Mouse (Mus musculus) hindbrain, embryonic 12.5 days (tissue): Measurements from ENCODE around the gene Cap2. TPM values are rescaled to one million over a fixed set of nuclear protein-coding genes. Genes with fewer than 3 reads are reported as not detected.

ENCODE experiments used
- ATAC-seq: fragments of 200-750 bp; cut with Nextera tagmentation; 2 replicates; pipeline ENCODE4 v1.8.0; 2017; ENCODE audit warnings: moderate TSS enrichment; ENCODE audit not compliant: low FRiP score
- H3K27ac ChIP-seq: fragments of 300-500 bp; sonication (generic); 2 replicates; pipeline ENCODE4 v1.5.1; 2016; ENCODE audit warnings: mild to moderate bottlenecking
- H3K27me3 ChIP-seq: fragments of 300-500 bp; sonication (generic); 2 replicates; pipeline ENCODE4 v1.6.1; 2016; ENCODE audit warnings: mild to moderate bottlenecking
- H3K36me3 ChIP-seq: fragments of 300-500 bp; sonication (generic); 2 replicates; pipeline ENCODE4 v1.6.1; 2016; ENCODE audit warnings: mild to moderate bottlenecking
- H3K4me1 ChIP-seq: fragments of 300-500 bp; sonication (generic); 2 replicates; pipeline ENCODE4 v1.6.1; 2016
- H3K4me2 ChIP-seq: fragments of 300-500 bp; sonication (generic); replicated peaks from 2 replicates; pipeline ENCODE4 v1.6.1; 2016; ENCODE audit warnings: mild to moderate bottlenecking
- H3K4me3 ChIP-seq: fragments of 300-500 bp; sonication (generic); 2 replicates; pipeline ENCODE4 v1.5.1; 2016; ENCODE audit warnings: mild to moderate bottlenecking
- H3K9ac ChIP-seq: fragments of 300-500 bp; sonication (generic); 2 replicates; pipeline ENCODE4 v1.6.1; 2016; ENCODE audit warnings: mild to moderate bottlenecking, moderate library complexity
- H3K9me3 ChIP-seq: fragments of 300-500 bp; sonication (generic); replicated peaks from 2 replicates; pipeline ENCODE4 v1.6.1; 2016; ENCODE audit warnings: mild to moderate bottlenecking
- WGBS: fragments of 180-500 bp; shearing (Covaris S2); methylation state at CpG from one replicate; pipeline ENCODE4 v1.1.7; 2016; 5-methylcytosine and 5-hydroxymethylcytosine counted together
- polyA plus RNA-seq: library from polyadenylated mRNA; unstranded; fragments of >200 nt; fragmentation: Nextera tagmentation; extraction: Ambion mirVana; gene quantifications from 2 replicates; pipeline ENCODE4 v1.2.1, GENCODE M21; 2016

Cap2 gene
- polyA plus RNA-seq, result 9.4 and 10.2 TPM in 2 replicates

GRCm38 (mm10) chr13:46501800-46502389 is at the start of gene Cap2:
Gene Cap2 (plus strand): TSS chr13:46501848.
- H3K27ac ChIP-seq, result no peak within 1 kb of the TSS
- peak; percentile 67 for ATAC-seq
- 1% methylated on average over 34 of the region's 42 CpGs for WGBS
- H3K9ac ChIP-seq, result peak within 1 kb of the TSS; percentile 68
- no peaks in the 10 kb centered on the region for H3K9me3 ChIP-seq
- peak within 1 kb of the TSS; percentile 87 for H3K4me2 ChIP-seq
- peak within 1 kb of the TSS; percentile 53 for H3K4me3 ChIP-seq
- H3K4me1 ChIP-seq, result peaks cover 5% of the 10 kb centered on the region
- no peaks in the 10 kb centered on the region for H3K36me3 ChIP-seq
- H3K27me3 ChIP-seq, result no peaks in the 10 kb centered on the region; the same call in 1 of the 2 replicates

- H3K9me3 ChIP-seq, result no peaks in the 10 kb centered on the region
- no peak overlapping the region for H3K4me3 ChIP-seq
- H3K36me3 ChIP-seq, result no peaks in the 10 kb centered on the region
- WGBS, result 83% methylated on average over 10 of the region's 10 CpGs
- no peaks in the 10 kb centered on the region for H3K27me3 ChIP-seq
- H3K9ac ChIP-seq, result no peak overlapping the region
- H3K4me2 ChIP-seq, result no peak overlapping the region
- no peak for ATAC-seq
- H3K4me1 ChIP-seq, result no peaks in the 10 kb centered on the region
- H3K27ac ChIP-seq, result no peak overlapping the region
Observed at GRCm38 (mm10) chr13:46459546-46459945, 42.1 kb upstream of the Cap2 start.

GRCm38 (mm10) chr13:46462280-46462679 is 39.4 kb upstream of the Cap2 start:
- Histone ChIP-seq H3K27ac (no peak overlapping the region), H3K4me3 (no peak overlapping the region), H3K36me3 (no peaks in the 10 kb centered on the region), H3K27me3 (no peaks in the 10 kb centered on the region), H3K9me3 (no peaks in the 10 kb centered on the region), H3K4me1 (no peaks in the 10 kb centered on the region), H3K9ac (no peak overlapping the region), H3K4me2 (no peak overlapping the region)
- 89% methylated on average over 4 of the region's 4 CpGs for WGBS
- no peak for ATAC-seq

DNA sequence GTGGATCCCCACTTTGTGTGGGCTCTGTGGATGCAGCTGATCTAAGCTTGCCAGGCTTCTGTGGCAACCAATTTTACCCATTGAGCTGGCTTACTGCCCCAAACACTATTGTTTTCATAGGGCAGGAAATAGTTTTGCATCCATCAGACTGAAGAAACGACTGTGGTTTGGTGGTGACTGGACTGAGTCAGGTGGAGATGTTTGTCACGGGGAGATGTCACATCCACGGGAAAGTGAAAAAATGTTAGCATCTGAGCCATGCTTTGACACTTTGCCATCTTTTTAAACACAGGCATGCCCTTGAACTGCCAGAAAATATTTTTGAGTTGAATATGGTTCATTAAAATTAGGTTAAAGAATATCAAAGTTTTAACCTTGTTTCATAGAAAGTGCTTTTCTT is 37.9 kb upstream of the Cap2 start:
- no peak for ATAC-seq
- H3K9me3 ChIP-seq, result no peaks in the 10 kb centered on the region
- WGBS, result 76% methylated on average over 3 of the region's 3 CpGs
- no peak overlapping the region for H3K9ac ChIP-seq
- no peaks in the 10 kb centered on the region for H3K27me3 ChIP-seq
- no peak overlapping the region for H3K4me2 ChIP-seq
- no peaks in the 10 kb centered on the region for H3K4me1 ChIP-seq
- no peak overlapping the region for H3K27ac ChIP-seq
- H3K36me3 ChIP-seq, result no peaks in the 10 kb centered on the region
- H3K4me3 ChIP-seq, result no peak overlapping the region

DNA sequence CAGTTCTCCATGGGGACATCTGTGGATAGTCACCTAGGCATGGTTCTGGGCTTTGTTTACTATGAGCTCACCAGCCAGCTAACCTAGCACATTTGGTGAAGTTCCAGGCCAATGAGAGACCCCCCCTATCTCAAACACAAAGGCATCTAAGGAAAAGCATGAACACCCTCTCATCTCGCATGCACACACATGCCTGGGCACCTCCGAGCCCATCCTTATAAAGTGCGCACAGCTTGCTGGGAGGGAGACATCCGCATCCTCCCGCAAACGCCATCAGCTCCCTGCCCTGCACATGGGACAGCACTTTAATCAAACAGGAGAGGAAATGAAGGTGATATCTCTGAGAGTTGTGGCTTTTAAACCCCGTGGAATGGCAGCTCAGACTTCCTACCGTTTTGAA is 33.4 kb upstream of the Cap2 start:
- H3K4me2 ChIP-seq, result no peak overlapping the region
- no peaks in the 10 kb centered on the region for H3K4me1 ChIP-seq
- H3K27ac ChIP-seq, result no peak overlapping the region
- no peaks in the 10 kb centered on the region for H3K36me3 ChIP-seq
- no peak overlapping the region for H3K4me3 ChIP-seq
- 73% methylated on average over 8 of the region's 8 CpGs for WGBS
- no peaks in the 10 kb centered on the region for H3K27me3 ChIP-seq
- no peaks in the 10 kb centered on the region for H3K9me3 ChIP-seq
- ATAC-seq, result no peak
- H3K9ac ChIP-seq, result no peak overlapping the region

- H3K27me3 ChIP-seq, result no peaks in the 10 kb centered on the region
- WGBS, result 93% methylated on average over 2 of the region's 2 CpGs
- H3K9me3 ChIP-seq, result no peaks in the 10 kb centered on the region
- no peak overlapping the region for H3K9ac ChIP-seq
- H3K27ac ChIP-seq, result no peak overlapping the region
- no peak for ATAC-seq
- H3K4me3 ChIP-seq, result no peak overlapping the region
- H3K4me2 ChIP-seq, result no peak overlapping the region
- H3K4me1 ChIP-seq, result no peaks in the 10 kb centered on the region
- no peaks in the 10 kb centered on the region for H3K36me3 ChIP-seq
Observed at GRCm38 (mm10) chr13:46469536-46469935, 32.1 kb upstream of the Cap2 start.

DNA sequence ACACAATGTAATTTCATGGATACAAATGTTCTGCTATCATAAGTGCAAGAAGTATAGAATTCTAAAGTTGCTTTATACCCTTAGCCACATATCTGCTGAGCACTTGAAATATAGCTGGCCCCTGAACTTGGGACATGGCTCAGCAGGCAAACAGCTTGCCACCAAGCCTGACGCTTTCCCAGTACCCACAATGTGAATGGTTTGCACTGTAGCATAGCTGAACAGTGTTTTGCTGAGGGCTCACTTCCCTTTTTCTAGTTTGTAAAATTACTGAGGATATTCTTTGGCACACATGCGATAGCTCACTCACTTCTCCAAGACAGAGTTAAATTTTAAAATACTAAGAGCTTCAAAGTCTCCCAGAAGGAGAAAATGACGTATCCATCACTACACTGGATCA is 20.4 kb upstream of the Cap2 start:
- H3K27me3 ChIP-seq, result no peaks in the 10 kb centered on the region
- H3K27ac ChIP-seq, result no peak overlapping the region
- H3K9me3 ChIP-seq, result no peaks in the 10 kb centered on the region
- no peak for ATAC-seq
- H3K4me1 ChIP-seq, result no peaks in the 10 kb centered on the region
- no peaks in the 10 kb centered on the region for H3K36me3 ChIP-seq
- H3K9ac ChIP-seq, result no peak overlapping the region
- no peak overlapping the region for H3K4me3 ChIP-seq
- H3K4me2 ChIP-seq, result no peak overlapping the region
- WGBS, result 79% methylated on average over 3 of the region's 3 CpGs

- H3K27ac ChIP-seq, result no peak overlapping the region
- no peaks in the 10 kb centered on the region for H3K9me3 ChIP-seq
- H3K4me2 ChIP-seq, result no peak overlapping the region
- no peak overlapping the region for H3K9ac ChIP-seq
- ATAC-seq, result no peak
- no peaks in the 10 kb centered on the region for H3K27me3 ChIP-seq
- no peaks in the 10 kb centered on the region for H3K4me1 ChIP-seq
- H3K4me3 ChIP-seq, result no peak overlapping the region
- H3K36me3 ChIP-seq, result no peaks in the 10 kb centered on the region
- 85% methylated on average over 3 of the region's 3 CpGs for WGBS
Observed at GRCm38 (mm10) chr13:46485605-46486004, 16.0 kb upstream of the Cap2 start.

DNA sequence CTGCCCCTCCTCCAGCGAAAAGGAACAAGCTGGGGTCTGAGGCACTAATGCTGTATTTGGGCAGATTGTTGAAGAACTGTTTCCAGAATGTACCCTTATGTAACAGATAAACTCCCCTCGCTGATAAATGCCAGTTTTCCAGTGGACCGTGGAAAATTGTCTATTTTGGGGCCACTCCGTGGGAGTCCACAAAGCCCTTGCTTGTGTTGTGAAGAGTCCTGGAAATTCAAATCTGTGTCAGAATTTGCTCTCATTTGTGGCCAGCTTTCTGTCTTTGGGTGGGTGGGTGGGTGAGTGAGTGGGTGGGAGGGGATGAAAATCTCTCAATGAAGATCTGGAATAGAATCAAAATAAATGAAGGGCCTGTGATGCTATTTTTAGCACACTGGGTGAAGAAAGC is 13.5 kb upstream of the Cap2 start:
- 77% methylated on average over 4 of the region's 4 CpGs for WGBS
- no peak overlapping the region for H3K9ac ChIP-seq
- no peak overlapping the region for H3K4me3 ChIP-seq
- no peak overlapping the region for H3K4me2 ChIP-seq
- H3K36me3 ChIP-seq, result no peaks in the 10 kb centered on the region
- ATAC-seq, result no peak
- H3K27ac ChIP-seq, result no peak overlapping the region
- H3K27me3 ChIP-seq, result no peaks in the 10 kb centered on the region
- no peaks in the 10 kb centered on the region for H3K4me1 ChIP-seq
- H3K9me3 ChIP-seq, result no peaks in the 10 kb centered on the region

DNA sequence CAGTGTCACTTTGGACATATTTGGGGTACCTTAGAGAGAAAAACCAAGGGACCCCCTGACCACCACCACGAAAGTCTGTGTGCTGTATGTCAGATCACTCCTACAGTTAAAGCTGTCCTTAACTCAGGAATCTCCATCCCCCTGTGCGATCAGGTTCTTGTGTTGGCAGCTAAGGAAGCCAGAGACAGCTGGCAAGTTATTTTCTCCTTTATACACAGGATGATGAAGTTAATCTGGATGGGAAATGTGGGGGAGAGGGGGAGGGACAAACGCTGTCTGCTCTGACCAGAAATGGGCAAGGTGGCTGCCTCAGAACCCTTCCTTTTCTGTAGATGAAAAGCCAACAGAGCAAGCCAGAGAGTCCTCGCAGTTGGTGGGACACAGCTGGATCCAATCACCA is 11.0 kb upstream of the Cap2 start:
- Histone ChIP-seq H3K27me3 (no peaks in the 10 kb centered on the region), H3K4me2 (no peak overlapping the region), H3K4me1 (no peaks in the 10 kb centered on the region), H3K9me3 (no peaks in the 10 kb centered on the region), H3K4me3 (no peak overlapping the region), H3K36me3 (no peaks in the 10 kb centered on the region), H3K27ac (no peak overlapping the region), H3K9ac (no peak overlapping the region)
- ATAC-seq, result no peak
- 52% methylated on average over 4 of the region's 4 CpGs for WGBS

- peak; percentile 78 for ATAC-seq
- Histone ChIP-seq H3K27me3 (no peaks in the 10 kb centered on the region; the same call in 1 of the 2 replicates), H3K4me2 (peak overlapping the region; percentile 87), H3K9me3 (no peaks in the 10 kb centered on the region), H3K36me3 (no peaks in the 10 kb centered on the region), H3K4me3 (peak overlapping the region; percentile 53), H3K27ac (no peak overlapping the region), H3K4me1 (peaks cover 5% of the 10 kb centered on the region), H3K9ac (peak overlapping the region; percentile 68)
- 9% methylated on average over 20 of the region's 20 CpGs for WGBS
Observed at GRCm38 (mm10) chr13:46502390-46502891, 793 bp downstream of the Cap2 start.

- Histone ChIP-seq H3K4me2 (no peak overlapping the region), H3K4me1 (no peaks in the 10 kb centered on the region), H3K4me3 (no peak overlapping the region), H3K27ac (no peak overlapping the region), H3K9me3 (no peaks in the 10 kb centered on the region), H3K36me3 (no peaks in the 10 kb centered on the region), H3K9ac (no peak overlapping the region), H3K27me3 (no peaks in the 10 kb centered on the region)
- WGBS, result 89% methylated on average over 7 of the region's 7 CpGs
- no peak for ATAC-seq
Observed at GRCm38 (mm10) chr13:46507944-46508343, 6.3 kb downstream of the Cap2 start.

DNA sequence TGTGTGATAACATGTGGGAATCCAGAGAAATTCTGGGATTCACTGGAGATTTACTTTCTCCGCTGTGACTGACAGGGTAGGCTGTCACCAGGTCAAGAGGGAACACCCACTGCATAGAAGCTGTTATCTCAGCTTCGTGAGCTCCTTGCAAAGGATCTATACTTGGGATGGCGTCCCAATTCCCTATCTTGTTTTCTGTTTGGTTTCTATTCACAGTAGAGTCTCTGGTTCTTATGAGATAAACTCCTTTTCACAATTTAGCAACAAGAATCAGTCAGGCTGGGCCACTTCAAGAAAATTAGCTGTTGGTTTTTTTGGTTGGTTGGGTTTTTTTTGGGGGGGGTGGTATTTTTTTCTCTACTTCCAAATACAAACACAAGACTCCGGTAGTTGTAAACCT is 7.2 kb downstream of the Cap2 start:
- no peak overlapping the region for H3K4me3 ChIP-seq
- H3K4me2 ChIP-seq, result no peak overlapping the region
- no peaks in the 10 kb centered on the region for H3K4me1 ChIP-seq
- no peaks in the 10 kb centered on the region for H3K36me3 ChIP-seq
- WGBS, result 74% methylated on average over 4 of the region's 4 CpGs
- no peaks in the 10 kb centered on the region for H3K9me3 ChIP-seq
- no peak for ATAC-seq
- no peak overlapping the region for H3K27ac ChIP-seq
- H3K27me3 ChIP-seq, result no peaks in the 10 kb centered on the region
- H3K9ac ChIP-seq, result no peak overlapping the region
